12 mouse cellular contexts compared by ENCODE assay signal in the genomic region with DNA sequence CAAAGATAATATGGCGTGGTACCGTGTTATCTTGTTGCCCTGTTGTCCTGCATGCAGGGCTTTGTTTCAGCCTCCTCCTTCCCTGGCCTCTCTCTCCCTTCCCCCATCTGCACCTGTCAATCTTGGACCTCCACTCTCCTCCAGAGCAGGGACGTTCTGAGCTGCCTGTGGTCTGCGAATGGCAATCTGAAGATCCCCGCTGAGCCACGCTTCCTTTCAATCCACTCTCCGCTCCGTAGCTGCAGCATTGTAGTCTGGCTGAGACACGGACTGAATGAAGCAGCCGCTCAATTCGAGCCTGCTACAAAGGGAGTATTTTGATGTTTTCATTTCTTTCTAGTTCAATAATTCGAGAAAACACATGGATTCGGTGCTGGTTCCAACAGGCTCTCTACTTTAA.
A peak's percentile ranks its signal among the peaks of the same experiment; 100 is the strongest.
DNase-seq lines count a peak whose midpoint lies in the region; ATAC-seq lines count a peak whose summit lies in the region.
"Had no signal": no experiment of that assay in that cellular context is flagged by ENCODE, and none has a peak within 500 bp of the region (broad histone marks: within the 10 kb centered on the region; RNA-seq: fewer than 3 reads in every experiment).

No protein-coding gene starts in this region.

- H3K36me3 ChIP-seq in forebrain, embryonic 16.5 days (ENCODE audit: control insufficient read depth, insufficient read depth): no peaks in the 10 kb centered on the region
- no peaks in the 10 kb centered on the region for H3K36me3 ChIP-seq in midbrain, embryonic 12.5 days
- H3K36me3 ChIP-seq: heart, embryonic 13.5 days; stomach, embryonic 15.5 days had no signal

- H3K4me3 ChIP-seq in forebrain, embryonic 16.5 days (replicated peaks; ENCODE audit: low read length): no peak overlapping the region
- H3K4me3 ChIP-seq in midbrain, embryonic 12.5 days: no peak overlapping the region
- H3K4me3 ChIP-seq: heart, embryonic 13.5 days; stomach, embryonic 15.5 days had no signal

- H3K27me3 ChIP-seq in forebrain, embryonic 16.5 days (replicated peaks; ENCODE audit: control insufficient read depth, insufficient read depth, low read length): peaks cover 18% of the 10 kb centered on the region
- peaks cover 22% of the 10 kb centered on the region for H3K27me3 ChIP-seq in midbrain, embryonic 12.5 days

- no peak; the same call in 1 of the 2 replicates for ATAC-seq in forebrain, embryonic 16.5 days
- ATAC-seq in midbrain, embryonic 12.5 days (ENCODE audit: low FRiP score, low read depth): peak; percentile 42
- ATAC-seq: activated CD4-positive, CD25-positive, alpha-beta regulatory T cell, adult 4 months had no signal

- H3K4me2 ChIP-seq in forebrain, embryonic 16.5 days (ENCODE audit: low read length): peak overlapping the region; percentile 6
- H3K4me2 ChIP-seq in midbrain, embryonic 12.5 days (replicated peaks): peak overlapping the region; percentile 32
- H3K4me2 ChIP-seq: heart, embryonic 13.5 days; stomach, embryonic 15.5 days had no signal

- H3K4me1 ChIP-seq in forebrain, embryonic 16.5 days (replicated peaks; ENCODE audit: control insufficient read depth, insufficient read depth, low read length): peaks cover 33% of the 10 kb centered on the region
- H3K4me1 ChIP-seq in midbrain, embryonic 12.5 days: peaks cover 91% of the 10 kb centered on the region
- H3K4me1 ChIP-seq: stomach, embryonic 15.5 days had no signal

- peak overlapping the region; percentile 5; the same call in 1 of the 2 replicates for H3K9ac ChIP-seq in forebrain, embryonic 16.5 days (replicated peaks; ENCODE audit: low read depth, low read length)
- H3K9ac ChIP-seq in midbrain, embryonic 12.5 days (replicated peaks): 0 out of 2 replicates have a peak overlapping the region, but pooled peaks have one; percentile 20
- H3K9ac ChIP-seq: heart, embryonic 13.5 days; stomach, embryonic 15.5 days had no signal

- peak overlapping the region; percentile 2; the same call in 1 of the 2 replicates for H3K27ac ChIP-seq in forebrain, embryonic 16.5 days (ENCODE audit: low read length)
- peak overlapping the region; percentile 91 for H3K27ac ChIP-seq in midbrain, embryonic 12.5 days (replicated peaks)
- H3K27ac ChIP-seq: heart, embryonic 13.5 days; stomach, embryonic 15.5 days had no signal

- DNase-seq in R1 (ENCODE audit: low read depth, low spot score): peak; percentile 56
- peak; percentile 65 for DNase-seq in embryo, embryonic 10.5 days (ENCODE audit: low spot score)
- no peak for DNase-seq in testis, postnatal 14 days (ENCODE audit: low spot score)
- no peak for DNase-seq in T-cell, adult 2 months (ENCODE audit: low spot score)
- DNase-seq in heart, postnatal 4 days: no peak
- DNase-seq in cerebellum, adult 11-12 months: no peak
- DNase-seq: kidney, adult 11 months had no signal

- H3K9me3 ChIP-seq in forebrain, embryonic 16.5 days (ENCODE audit: control insufficient read depth, low read length): no peaks in the 10 kb centered on the region
- no peaks in the 10 kb centered on the region for H3K9me3 ChIP-seq in midbrain, embryonic 12.5 days
- H3K9me3 ChIP-seq: heart, embryonic 13.5 days; stomach, embryonic 15.5 days had no signal

- WGBS in forebrain, embryonic 16.5 days: 2% methylated on average over 13 of the region's 13 CpGs
- WGBS in midbrain, embryonic 12.5 days: 4% methylated on average over 13 of the region's 13 CpGs

Comparison
In these comparisons a context has a peak if more than half of its experiments do, and no peak if none do; other contexts are left out.
1. DNase-seq: peak in R1 (single experiment) and embryo, embryonic 10.5 days (single experiment); none in testis, postnatal 14 days (single experiment), T-cell, adult 2 months (single experiment), heart, postnatal 4 days (single experiment) and cerebellum, adult 11-12 months (single experiment).